Mouse (Mus musculus) T-helper 2 cell (primary cell): ENCODE measurements around the gene Eif2ak4.

ENCODE experiments used
- in situ Hi-C: fragments of 300-600 bp; cut with MboI, MseI; formaldehyde crosslinking; loops from one replicate; pipeline ENCODE4 v1.15.1; 2025; ENCODE audit warnings: high pct_unique_total_duplicates

Eif2ak4 gene

DNA sequence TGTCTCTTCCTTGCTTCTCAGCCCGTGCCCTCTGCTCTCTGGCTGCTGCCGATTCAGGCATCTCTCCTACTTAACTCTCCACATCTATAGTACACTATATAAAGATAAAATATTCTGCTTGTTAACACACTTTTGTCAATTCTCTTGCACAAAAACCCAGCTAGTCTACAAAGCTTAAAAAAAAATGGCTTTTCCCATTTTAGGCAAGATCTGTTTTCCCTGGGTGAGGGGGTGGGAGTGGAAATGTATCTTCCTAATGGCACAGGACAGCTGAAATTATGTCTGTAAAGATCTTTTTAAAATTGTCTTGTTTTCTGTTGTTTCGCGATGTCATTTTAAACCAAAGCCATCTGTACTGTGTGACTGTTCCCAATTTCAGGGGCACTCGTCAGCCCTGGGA, 75.1 kb downstream of the Eif2ak4 start:
- in situ Hi-C loops: no loop called here

DNA sequence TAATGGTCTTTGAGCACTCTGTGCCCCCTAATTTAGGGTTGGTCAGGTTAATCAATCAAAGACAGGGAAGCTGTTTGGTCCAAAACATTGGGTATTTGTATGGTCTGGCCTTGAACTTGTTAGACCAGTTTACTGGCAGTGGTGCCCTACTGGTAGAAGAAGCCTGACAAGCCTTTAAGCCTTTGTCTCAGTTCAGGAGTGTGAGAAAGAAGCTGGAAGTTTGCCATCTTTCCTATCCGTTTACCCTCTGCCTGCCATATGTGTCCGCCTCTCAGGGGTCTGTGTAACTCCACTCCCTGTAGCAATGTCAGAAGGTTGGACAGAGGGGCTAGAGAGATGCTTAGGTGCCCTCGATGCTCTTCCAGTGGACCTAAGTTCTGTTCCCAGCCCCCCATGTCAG, 76.0 kb downstream of the Eif2ak4 start:
- in situ Hi-C loops: no loop called here

DNA sequence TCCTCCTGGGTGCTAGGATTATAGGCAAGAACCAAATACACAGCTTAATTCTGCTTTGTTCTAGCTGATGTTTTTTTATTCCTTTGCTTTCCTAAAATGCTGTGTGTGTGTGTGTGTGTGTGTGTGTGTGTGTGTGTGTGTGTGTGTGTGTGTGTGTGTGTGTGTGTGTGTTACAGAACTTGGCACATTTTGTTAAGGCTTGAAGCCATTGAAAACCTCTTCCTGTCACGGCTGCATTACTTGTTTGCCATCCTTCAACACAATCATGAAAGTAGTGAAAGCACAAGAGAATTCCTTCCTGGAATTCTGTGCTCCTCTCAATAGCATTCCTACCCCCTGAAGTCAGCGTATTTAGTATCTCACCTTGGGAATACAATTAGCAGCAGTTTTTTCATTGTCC, 77.5 kb downstream of the Eif2ak4 start:
- in situ Hi-C loops: no loop called here

DNA sequence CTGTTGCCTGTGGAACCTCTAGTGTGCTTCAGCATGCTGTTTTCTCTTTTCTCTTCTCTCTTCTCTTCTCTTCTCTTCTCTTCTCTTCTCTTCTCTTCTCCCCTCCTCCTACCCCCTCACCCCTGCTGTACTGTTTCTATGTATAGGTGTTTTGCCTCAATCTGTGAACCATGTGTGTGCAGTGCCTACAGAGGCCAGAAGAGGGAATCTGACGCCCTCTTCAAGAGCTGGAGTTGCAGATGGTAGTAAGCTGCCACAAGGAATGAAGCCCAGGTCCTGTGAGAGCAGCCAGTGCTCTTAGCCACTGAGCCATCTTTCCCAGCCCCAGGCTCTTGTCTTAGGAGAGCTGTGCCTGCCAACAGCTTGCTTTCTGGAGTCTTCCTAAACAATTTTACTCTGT, 78.2 kb downstream of the Eif2ak4 start:
- in situ Hi-C loops: no loop called here

DNA sequence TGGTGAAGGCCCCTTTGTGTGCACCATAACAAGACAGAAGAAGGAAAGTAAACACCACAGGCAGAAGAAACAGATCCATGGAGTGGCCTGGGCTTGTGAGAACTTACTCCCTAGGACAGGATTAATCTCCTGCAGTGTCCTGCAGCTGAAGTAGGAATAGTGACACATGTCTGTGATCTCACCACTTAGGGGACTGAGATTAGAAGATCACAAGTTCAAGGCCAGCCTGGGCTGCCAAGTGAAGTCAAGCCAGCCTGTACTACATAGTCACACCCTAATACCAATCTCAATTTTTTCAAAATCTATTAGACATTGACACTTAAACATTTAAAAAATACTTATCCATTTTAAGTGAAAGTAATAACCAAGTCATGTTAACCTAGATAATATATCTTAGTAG, 79.9 kb downstream of the Eif2ak4 start:
- in situ Hi-C loops: no loop called here

DNA sequence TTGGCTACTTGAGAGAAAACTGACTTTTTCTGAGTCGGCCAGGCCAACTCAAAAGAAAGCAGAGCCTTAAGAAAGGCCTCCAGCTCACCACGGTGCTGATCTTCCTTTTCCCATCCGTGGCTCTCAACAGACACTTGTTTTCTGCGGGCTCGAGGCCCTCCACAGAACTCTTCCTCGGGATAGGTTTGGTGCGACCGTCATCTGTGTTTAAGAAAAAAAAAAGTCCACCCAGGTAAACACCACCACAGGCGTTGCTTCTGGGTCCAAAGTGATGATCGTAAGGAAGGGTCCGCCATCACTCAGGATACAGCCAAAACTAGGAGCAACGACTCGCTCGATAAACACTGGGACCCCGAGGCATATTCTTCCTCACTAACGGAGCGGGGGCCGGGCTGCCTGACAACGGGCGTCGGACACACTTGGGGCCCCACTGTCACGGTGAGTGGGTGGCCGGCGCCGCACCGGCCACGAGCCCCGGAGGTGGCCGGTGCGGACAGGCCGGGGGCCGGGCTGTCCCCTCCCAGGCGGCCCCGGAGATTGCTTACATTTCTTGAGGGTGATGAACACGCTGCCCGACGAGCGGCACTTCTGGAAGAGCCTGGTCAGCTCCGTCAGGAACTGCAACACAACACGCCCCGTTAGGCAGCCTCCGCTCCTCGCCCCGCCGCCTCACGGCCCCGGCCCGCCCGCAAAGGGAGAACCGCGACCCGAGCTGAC, 90.6 kb downstream of the Eif2ak4 start:
- in situ Hi-C loops: no loop called here

DNA sequence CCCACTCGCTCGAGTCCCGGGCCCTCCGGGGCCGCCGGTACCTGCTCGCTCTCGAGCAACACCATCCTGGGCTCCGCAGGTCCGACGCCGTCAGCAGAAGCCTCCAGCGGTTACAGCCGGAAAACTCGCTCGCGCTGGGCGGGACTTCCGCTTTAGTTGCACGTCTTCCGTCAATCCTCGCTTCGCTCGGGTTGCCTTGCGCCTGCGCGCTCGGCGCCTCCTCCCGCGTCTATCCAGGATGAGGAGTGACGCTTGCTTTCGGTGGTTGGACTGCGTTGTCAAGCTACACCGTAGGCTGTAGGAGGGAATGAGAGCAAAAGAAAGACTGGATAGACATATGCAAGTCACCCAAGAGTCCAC, 91.1 kb downstream of the Eif2ak4 start, which contains the start of gene Srp14:
TSS of gene Srp14 (minus strand) at position 162 of the 360 bp plus-strand sequence.
- in situ Hi-C loops: no loop called here

DNA sequence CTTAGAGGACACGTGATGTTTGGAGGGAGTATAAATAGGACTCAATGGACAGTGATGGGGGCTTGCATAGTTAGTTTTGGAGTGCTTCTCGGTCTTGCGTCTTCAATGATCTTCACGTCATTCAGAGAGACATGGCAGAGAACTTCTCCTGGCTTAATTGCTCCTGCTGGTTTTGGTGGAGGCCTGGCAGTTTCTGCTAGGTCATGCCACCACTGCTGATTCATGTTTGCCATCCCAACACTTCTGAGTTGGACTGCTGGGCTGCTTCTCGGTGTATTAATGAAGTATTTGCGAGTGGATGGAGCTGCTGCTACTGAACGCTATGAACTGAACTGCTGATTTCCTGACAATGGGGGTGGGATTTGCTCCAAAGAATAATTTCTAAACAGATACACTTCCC, 92.5 kb downstream of the Eif2ak4 start:
- in situ Hi-C loops: no loop called here

DNA sequence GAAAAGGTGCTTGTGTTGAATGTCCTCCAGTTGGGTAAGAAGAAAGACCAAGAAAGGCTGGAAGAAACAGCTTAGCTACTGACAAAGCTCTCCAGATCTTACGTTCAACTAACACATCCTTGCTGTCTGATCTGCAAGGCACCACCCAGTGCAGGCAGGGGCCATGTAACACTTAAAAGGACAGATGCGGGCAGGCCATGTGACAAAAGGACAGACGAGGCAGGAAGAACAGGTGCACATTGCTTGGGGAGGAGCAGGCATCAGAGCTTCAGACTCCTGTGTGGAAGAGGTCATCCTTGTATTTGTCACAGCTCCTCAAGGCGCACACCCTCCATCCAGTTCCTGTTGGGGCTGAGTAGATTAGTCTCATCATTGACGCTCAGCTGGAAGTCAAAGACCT, 94.6 kb downstream of the Eif2ak4 start:
- in situ Hi-C loops: no loop called here

DNA sequence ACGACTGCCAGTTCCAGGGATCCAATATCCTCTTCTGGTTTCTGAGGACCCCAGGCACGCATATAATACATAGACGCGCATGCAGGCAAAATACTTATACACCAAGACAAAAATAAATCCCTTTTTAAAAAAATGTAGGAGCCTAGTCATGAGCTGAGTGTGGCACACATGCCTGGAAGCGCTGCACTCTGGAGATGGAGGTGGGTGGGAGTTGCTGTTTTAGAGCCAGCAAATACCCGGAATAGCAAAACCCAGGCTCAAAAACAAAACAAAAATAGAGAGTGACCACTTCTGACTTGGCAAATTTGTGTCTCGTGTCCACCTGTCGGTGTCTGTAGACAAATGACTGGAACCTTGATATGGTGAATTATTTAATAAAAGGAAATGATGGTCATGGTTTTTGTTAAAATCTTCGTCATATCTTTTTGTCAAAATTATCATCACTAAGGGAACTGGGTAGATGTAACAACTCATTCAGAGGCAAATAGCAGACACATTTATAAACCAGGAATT, 96.0 kb downstream of the Eif2ak4 start:
- in situ Hi-C loops: no loop called here

DNA sequence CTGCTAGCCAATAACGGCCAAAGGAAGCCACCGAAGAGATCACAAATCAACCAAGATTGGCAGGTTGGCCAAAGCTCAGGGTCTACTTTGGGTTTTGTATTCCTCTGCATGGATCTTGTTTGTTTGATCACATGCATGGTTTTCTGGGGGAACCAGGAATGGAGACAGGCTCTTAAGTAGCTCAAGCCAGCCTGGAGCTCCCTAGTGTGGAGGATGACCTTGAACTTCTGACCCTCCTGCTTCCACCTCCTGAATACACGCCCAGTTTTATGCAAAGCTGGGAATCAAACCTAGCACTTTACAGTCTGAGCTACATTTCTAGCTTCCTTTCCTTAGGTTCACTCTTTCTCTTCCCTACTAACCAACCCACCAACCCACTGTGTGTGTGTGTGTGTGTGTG, 97.0 kb downstream of the Eif2ak4 start:
- in situ Hi-C loops: loop anchor here (5.0 kb wide), 2 partner anchors 57 to 117 kb away; no protein-coding TSS in a partner anchor

DNA sequence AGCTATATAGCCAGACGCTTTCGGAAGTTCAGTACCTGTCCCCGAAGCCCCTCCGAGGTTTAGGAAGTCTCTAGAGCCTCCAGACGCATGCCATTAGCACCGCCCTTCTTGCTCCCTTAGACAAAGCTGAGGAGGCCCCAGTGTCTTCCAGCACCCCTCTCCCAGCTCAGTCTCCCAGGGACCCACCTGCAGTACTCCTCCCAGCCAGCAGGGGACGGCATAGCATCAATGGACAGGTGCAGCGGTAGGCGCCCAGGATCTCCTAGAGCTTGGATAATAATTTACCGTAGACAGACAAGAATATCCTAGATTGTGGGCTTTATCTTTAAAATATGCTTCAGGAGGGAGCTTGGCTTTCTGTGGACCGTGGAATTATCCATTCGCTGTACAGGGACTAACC, 98.5 kb downstream of the Eif2ak4 start:
- in situ Hi-C loops: loop anchor here (5.0 kb wide), 2 partner anchors 55 to 115 kb away; no protein-coding TSS in a partner anchor

DNA sequence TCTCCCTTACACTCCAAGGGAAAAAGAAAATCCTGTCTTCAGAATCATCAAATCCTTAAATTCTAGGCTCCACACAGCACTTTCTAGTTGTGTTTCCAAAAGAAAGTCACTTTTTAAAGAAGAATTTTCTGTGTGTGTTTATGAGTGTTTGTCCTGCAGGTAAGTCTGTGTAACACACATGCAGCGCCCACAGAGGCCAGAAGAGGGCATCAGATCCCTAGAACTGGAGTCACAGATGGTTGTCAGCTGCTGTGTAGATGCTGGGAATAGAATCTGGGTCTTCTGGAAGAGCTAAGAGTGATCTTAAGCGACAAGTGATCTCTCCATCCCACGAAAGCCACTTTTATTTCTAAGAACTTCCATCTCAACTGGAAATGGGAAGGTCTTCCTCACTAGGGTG, 99.4 kb downstream of the Eif2ak4 start:
- in situ Hi-C loops: loop anchor here (5.0 kb wide), 2 partner anchors 54 to 114 kb away; no protein-coding TSS in a partner anchor

DNA sequence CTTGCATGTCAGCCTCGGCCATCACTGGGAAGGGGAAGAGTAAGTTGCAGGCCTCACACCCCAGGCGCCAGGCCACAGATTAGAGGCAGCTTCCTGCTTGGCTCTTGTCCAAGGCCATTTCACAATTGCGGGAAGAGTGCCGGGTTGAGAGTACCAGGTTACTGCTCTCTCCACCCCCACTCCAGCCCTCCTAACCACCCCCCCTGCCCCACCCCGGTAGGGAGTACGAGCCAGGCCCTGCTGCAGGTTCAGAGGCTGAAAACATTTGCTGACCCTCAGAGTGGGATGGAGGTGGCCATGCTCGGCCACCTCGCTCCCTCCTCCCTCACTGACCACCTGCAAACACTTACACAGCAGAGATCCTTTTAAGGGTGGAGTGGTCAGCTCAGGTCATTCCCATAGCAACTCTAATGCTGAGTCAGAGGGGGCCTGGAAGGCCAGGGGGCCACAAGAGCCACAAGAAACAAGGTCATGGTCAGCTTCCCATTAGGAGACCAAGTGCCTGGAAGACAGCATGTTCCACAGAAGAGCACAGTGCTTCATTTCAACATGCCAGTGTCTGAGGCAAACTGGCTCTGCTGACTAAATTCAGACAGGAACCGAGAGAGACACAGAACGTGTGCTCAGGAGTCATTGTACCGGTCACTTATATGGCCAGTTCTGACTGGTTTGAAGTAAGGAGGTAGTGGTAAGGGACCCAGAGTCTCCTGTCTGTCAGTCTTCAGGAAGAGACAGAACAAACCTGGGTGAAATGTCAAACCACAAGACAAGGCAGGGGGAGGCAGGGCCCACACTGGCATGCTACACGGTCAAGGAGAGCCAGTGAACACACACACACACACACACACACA, 102.0 kb downstream of the Eif2ak4 start:
- in situ Hi-C loops: no loop called here

DNA sequence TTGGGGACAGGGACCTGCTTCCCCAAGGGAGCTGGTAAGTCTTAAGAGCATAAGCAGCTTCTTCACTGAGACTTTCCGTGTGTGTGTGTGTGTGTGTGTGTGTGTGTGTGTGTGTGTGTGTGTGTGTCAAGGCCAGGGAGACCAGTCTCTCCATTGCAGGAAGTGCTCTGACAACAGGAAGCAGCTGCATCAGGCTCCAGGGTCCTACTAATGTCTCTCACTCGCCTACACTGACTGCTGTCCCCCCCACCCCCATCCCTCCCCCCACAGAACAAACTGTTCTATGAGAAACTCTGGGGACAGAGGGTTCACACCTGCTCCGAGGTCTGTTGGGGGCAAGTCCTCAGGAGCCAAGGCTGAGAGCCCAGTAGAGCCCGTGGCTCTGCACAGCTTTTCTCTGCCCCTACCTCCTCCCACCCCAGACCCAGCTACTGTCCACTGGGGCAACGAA, 102.9 kb downstream of the Eif2ak4 start:
- in situ Hi-C loops: no loop called here

DNA sequence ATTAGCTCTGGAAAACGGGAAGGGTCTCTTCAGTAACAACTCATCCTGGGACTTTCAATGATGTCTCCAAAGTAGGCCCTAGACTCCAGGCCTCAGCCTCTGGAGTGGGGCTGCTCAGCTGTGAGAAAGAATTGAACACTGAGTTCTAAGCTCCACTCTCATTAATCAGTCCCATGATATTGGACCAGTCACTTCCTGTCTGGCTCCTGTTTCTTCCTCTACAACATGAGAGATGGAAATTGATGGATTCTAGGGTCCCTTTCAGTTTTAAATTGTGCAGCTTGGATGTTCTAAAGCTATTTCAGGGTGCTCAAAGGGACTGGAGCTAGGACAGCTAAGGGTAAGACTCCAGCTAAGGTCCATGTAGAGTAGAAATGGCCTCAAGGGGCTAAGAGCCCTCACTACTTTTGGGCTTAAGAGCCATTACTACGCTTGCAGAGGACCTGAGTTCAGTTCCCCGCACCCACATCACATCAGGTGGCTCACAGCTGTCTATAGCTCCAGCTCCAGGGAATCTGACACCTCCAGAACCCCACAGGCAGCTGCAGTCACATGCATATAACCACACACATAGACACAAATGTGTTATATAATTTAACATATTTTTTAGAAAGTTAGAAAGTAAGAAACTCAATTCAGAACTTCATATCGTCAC, 103.5 kb downstream of the Eif2ak4 start:
- in situ Hi-C loops: no loop called here

DNA sequence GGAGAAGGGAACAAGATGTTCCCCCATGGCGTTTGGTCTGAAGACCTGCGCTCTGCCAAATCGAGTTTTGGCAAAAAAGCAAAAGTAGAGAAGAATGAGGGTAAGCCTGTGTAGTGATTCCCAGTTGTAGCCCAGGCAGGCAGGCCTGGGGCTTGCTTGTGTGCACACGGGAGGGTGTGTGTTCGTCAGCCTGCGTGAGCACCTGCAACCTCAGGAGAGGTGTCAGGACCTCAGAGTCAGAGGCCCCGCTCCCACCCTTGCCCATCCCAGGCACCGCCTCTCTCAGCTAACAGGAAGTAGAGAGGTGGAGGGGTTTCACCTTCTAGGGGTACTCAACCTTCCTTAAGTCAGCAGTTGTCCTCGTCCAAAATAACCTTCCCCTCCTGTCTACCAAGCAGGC, 106.6 kb downstream of the Eif2ak4 start:
- in situ Hi-C loops: no loop called here

DNA sequence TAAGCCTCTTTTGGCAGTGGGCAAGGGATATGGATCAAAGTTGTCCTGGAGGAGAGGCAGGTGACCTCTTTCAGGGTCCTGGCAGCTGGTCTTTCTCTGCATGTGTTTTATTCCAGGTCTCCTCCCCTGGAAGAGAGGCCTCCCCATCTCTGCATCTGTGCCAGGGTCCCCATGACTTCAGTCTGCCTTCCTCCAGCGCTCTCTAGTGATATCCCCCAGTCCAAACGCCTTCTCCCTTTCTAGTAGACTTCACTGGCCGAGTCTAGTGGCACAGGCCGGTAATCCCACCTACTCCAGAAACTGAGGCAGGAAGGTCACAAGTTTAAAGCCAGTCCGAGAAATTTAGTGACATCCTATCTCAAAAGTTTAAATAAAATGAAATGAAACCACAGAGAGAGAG, 109.5 kb downstream of the Eif2ak4 start:
- in situ Hi-C loops: no loop called here

DNA sequence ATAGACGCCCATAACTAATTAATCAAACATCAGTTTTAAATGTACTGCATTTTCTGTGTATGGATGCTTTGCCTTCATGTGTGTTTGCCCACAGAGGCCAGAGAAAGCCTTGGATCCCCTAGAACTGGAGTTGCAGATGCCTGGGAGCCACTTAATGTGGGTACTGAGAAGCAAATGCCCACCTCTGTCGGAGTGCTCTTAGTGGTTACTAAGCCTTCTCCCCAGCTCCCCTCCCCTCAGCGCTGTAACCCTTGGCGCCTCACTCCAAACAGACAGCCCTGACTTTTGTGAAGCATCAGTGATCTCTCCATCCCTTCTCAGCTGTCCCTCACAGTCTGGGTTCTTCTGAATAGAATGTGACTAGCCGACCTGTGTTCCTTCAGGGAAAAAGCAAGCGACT, 110.1 kb downstream of the Eif2ak4 start:
- in situ Hi-C loops: no loop called here

DNA sequence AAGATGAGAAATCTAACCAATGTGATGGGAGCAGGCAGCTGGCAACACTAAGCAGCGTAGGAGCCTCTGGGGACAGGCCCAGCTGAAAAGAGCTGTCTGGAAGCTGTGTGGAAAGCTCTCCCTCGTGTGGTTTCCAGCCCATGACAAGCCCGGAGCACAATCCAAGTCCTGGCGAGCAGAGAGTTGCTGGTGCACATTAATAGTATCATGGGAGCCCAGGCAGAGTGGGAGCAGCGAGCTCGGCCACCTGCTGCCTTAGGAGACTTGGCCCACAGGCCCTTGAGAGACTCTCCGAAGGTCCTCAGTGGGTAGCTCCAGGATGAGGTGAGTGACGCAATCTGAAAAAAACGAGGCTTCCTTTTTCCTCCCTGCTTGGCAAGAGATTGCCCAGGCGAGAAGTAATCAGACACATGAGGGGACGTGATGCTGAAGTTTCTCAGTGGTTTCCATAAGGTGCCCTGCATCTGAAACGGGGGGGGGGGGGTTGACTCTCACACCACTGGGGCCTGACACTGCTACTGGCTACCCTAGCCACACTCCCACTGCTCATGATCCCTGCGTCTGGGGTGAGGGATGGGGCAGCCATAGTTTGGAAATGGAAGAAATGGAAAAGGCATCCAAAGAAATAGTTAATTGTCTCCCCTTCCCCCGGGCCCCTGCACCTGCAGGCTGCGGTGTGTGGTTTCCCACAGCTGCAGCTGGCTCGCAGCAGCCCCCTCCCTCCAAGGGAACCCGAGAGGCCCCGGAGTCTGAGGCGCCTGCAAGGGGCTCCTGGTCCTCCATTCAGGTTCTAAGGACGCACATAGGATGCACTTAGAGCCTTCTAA, 110.9 kb downstream of the Eif2ak4 start:
- in situ Hi-C loops: no loop called here

DNA sequence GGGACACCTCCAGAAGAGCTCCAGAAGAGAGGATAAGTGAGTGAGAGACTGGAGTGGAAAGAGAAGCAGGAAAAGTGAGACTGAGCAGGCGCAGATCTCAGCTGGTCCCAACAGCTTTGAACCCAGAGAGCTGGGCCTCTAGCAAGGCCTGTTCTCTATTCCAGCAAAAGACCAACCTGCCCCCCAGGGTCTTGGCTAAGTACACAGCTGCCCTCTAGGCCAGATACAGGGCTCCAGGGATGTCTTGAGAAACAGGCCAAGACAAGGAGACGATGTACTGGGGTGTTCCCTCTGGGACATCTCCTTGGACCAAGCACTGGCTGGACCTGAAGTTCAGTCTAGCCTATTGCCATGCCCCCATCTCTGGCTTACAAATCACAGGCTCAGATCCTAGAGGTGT, 111.8 kb downstream of the Eif2ak4 start:
- in situ Hi-C loops: loop anchor here (10.0 kb wide), 1 partner anchor 1645 kb away; no protein-coding TSS in a partner anchor
